Mouse (Mus musculus) heart, embryonic 12.5 days (tissue): ENCODE measurements around the gene Mypop. TPM values are rescaled to one million over a fixed set of nuclear protein-coding genes. Genes with fewer than 3 reads are reported as not detected.
A peak's percentile ranks its signal among the peaks of the same experiment; 100 is the strongest.

Source experiments
- ATAC-seq: fragments of 200-750 bp; cut with Nextera tagmentation; 2 replicates; pipeline ENCODE4 v1.8.0; 2017; ENCODE audit warnings: moderate TSS enrichment, moderate library complexity; ENCODE audit not compliant: insufficient number of reproducible peaks, low FRiP score
- H3K27ac ChIP-seq: fragments of 300-500 bp; sonication (generic); 2 replicates; pipeline ENCODE4 v1.5.1; 2016; ENCODE audit warnings: mild to moderate bottlenecking, moderate library complexity; ENCODE audit not compliant: poor library complexity, severe bottlenecking
- H3K27me3 ChIP-seq: fragments of 300-500 bp; sonication (generic); replicated peaks from 2 replicates; pipeline ENCODE4 v1.6.1; 2016; ENCODE audit warnings: mild to moderate bottlenecking, moderate library complexity
- H3K36me3 ChIP-seq: fragments of 300-500 bp; sonication (generic); 2 replicates; pipeline ENCODE4 v1.6.1; 2016; ENCODE audit warnings: mild to moderate bottlenecking, moderate library complexity
- H3K4me1 ChIP-seq: fragments of 300-500 bp; sonication (generic); replicated peaks from 2 replicates; pipeline ENCODE4 v1.6.1; 2016; ENCODE audit warnings: mild to moderate bottlenecking
- H3K4me2 ChIP-seq: fragments of 300-500 bp; sonication (generic); 2 replicates; pipeline ENCODE4 v1.6.1; 2016; ENCODE audit warnings: mild to moderate bottlenecking, moderate library complexity
- H3K4me3 ChIP-seq: fragments of 300-500 bp; sonication (generic); 2 replicates; pipeline ENCODE4 v1.5.1; 2016; ENCODE audit warnings: mild to moderate bottlenecking
- H3K9ac ChIP-seq: fragments of 300-500 bp; sonication (generic); 2 replicates; pipeline ENCODE4 v1.6.1; 2016; ENCODE audit warnings: mild to moderate bottlenecking, moderate library complexity
- H3K9me3 ChIP-seq: fragments of 300-500 bp; sonication (generic); replicated peaks from 2 replicates; pipeline ENCODE4 v1.6.1; 2016; ENCODE audit warnings: mild to moderate bottlenecking, moderate library complexity
- WGBS: fragments of 180-500 bp; shearing (Covaris S2); methylation state at CpG from one replicate; pipeline ENCODE4 v1.1.7; 2016; 5-methylcytosine and 5-hydroxymethylcytosine counted together
- polyA plus RNA-seq: library from polyadenylated mRNA; unstranded; fragments of >200 nt; fragmentation: Nextera tagmentation; extraction: Ambion mirVana; gene quantifications from 2 replicates; pipeline ENCODE4 v1.2.1, GENCODE M21; 2016

Gene Mypop
- polyA plus RNA-seq, 1 experiment from 2014 or later, result 3.0 TPM

DNA sequence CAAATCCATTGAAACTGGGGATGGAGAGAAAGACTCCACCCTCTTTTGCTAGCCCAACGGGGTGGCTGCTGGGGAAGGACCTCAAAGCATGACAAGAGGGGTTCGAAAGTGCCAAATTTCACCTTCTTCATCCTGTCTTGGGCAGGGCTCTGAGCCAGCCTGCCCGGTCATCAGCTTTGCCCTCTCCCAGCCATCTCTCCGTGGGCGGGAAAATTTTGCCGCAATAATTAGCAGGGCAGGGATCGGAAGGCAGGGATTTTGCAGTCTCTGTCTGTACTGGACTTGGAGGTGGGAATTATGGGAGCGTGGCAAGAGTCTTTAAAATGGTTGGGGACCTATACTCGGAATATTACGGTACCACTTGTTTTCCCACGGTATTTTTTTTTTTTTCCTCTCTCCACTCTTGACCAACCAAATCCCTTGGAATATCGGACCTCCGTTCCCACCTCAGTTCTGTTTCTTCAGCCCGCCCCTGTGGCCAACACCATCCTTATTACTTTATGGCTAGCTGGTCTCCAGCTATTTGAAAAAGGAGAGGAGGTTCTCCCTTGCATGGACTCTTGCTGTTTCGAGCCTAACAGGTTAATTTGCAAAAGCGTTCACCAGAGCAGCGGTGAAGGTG lies 28.8 kb upstream of the Mypop start:
- Histone ChIP-seq H3K4me3 (peak overlapping the region; percentile 12), H3K4me2 (peak overlapping the region; percentile 56), H3K4me1 (peaks cover 25% of the 10 kb centered on the region), H3K9me3 (0 out of 2 replicates have a peak, but pooled peaks cover 2% of the 10 kb centered on the region), H3K9ac (no peak overlapping the region), H3K27me3 (peaks cover 75% of the 10 kb centered on the region), H3K36me3 (no peaks in the 10 kb centered on the region), H3K27ac (no peak overlapping the region)
- 2% methylated on average over 17 of the region's 17 CpGs for WGBS
- no peak for ATAC-seq

DNA sequence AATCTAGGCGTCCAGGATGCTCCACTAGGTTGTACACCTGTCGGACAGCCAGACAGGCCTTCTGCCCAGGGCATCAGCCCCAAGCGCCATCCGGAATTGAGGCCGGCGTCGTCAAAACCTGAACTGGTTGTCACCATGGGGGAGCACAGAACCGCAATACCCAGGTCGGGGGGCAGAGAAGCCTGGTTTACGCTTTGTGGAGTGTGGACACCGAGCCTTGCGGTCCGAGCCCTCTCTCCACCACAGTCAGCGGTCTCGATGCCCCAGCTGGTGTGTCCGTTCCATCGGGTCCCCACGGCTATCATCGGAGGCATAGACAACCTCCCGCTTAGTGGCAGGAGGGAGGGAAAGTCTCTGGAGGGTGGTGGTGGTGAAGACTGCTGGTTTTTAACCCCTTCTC lies 28.2 kb upstream of the Mypop start:
- Histone ChIP-seq H3K27ac (no peak overlapping the region), H3K4me1 (peaks cover 20% of the 10 kb centered on the region), H3K27me3 (peaks cover 75% of the 10 kb centered on the region), H3K9ac (no peak overlapping the region), H3K9me3 (0 out of 2 replicates have a peak, but pooled peaks cover 2% of the 10 kb centered on the region), H3K4me2 (peak overlapping the region; percentile 56), H3K4me3 (peak overlapping the region; percentile 12), H3K36me3 (no peaks in the 10 kb centered on the region)
- no peak for ATAC-seq
- WGBS, result under 1% methylated on average over 20 of the region's 20 CpGs

- WGBS, result under 1% methylated on average over 19 of the region's 19 CpGs
- peak overlapping the region; percentile 56; the same call in 1 of the 2 replicates for H3K4me2 ChIP-seq
- H3K4me3 ChIP-seq, result peak overlapping the region; percentile 12; the same call in 1 of the 2 replicates
- H3K27me3 ChIP-seq, result peaks cover 73% of the 10 kb centered on the region
- H3K4me1 ChIP-seq, result peaks cover 18% of the 10 kb centered on the region
- H3K27ac ChIP-seq, result no peak overlapping the region
- 0 out of 2 replicates have a peak, but pooled peaks cover 2% of the 10 kb centered on the region for H3K9me3 ChIP-seq
- H3K9ac ChIP-seq, result no peak overlapping the region
- H3K36me3 ChIP-seq, result no peaks in the 10 kb centered on the region
- ATAC-seq, result no peak
These were observed 27.7 kb upstream of the Mypop start for GRCm38 (mm10) chr7:18963294-18963843.

DNA sequence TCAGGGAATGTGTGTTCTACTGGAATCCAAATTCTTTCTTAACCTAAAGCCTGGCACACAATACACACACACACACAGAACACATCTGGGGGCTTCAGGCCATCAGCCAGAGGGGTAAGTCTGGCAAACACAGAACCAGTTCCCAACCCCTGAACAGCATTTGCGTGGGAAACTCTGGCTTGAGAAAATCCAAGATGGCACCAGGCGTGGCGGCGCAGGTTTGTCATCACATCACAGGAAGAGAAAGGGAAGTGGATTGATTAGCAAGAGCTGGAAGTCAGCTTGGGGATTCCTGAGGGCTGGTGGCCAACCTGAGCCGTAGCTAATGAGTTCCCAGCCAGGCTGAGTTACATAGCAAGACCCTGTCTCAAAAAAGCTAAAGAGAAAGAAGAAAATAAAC lies 25.7 kb upstream of the Mypop start:
- Histone ChIP-seq H3K9ac (no peak overlapping the region), H3K27me3 (peaks cover 63% of the 10 kb centered on the region)
- 72% methylated on average over 5 of the region's 5 CpGs for WGBS

GRCm38 (mm10) chr7:18967603-18968002 lies 23.4 kb upstream of the Mypop start:
- no peak overlapping the region for H3K27ac ChIP-seq
- 9% methylated on average over 8 of the region's 8 CpGs for WGBS
- H3K4me3 ChIP-seq, result no peak overlapping the region
- H3K27me3 ChIP-seq, result peaks cover 43% of the 10 kb centered on the region
- no peak overlapping the region for H3K9ac ChIP-seq
- H3K36me3 ChIP-seq, result no peaks in the 10 kb centered on the region
- no peak overlapping the region for H3K4me2 ChIP-seq
- H3K4me1 ChIP-seq, result peaks cover 10% of the 10 kb centered on the region
- H3K9me3 ChIP-seq, result 0 out of 2 replicates have a peak, but pooled peaks cover 2% of the 10 kb centered on the region
- no peak for ATAC-seq

More for the DNA sequence above, 25.7 kb upstream of the Mypop start:
- no peak overlapping the region for H3K4me3 ChIP-seq
- ATAC-seq, result no peak
- H3K36me3 ChIP-seq, result no peaks in the 10 kb centered on the region
- peaks cover 15% of the 10 kb centered on the region for H3K4me1 ChIP-seq
- no peak overlapping the region for H3K27ac ChIP-seq
- H3K4me2 ChIP-seq, result no peak overlapping the region
- H3K9me3 ChIP-seq, result 0 out of 2 replicates have a peak, but pooled peaks cover 2% of the 10 kb centered on the region

DNA sequence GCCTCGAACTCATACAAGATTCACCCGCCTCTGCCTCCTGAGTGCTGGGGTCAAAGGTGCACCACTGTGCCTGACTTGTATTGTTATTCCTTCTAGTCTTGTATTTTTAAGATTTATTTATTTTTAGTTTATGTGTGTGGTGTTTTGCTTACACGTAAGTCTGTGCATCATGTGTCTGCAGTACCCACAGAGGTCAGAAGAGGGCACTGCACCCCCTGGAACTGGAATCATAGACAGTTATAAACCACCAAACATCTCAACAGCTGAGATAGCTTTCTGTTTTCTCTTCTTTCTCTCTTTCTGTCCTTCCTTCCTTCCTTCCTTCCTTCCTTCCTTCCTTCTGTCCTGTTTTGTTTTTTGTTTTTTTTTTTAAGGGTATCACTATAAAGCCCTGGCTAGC lies 20.1 kb upstream of the Mypop start:
- Histone ChIP-seq H3K4me2 (no peak overlapping the region), H3K36me3 (no peaks in the 10 kb centered on the region), H3K27ac (no peak overlapping the region), H3K4me3 (no peak overlapping the region), H3K27me3 (peaks cover 11% of the 10 kb centered on the region), H3K9me3 (no peaks in the 10 kb centered on the region), H3K4me1 (no peaks in the 10 kb centered on the region), H3K9ac (no peak overlapping the region)
- ATAC-seq, result no peak
- WGBS, result 81% methylated on average over 3 of the region's 3 CpGs

DNA sequence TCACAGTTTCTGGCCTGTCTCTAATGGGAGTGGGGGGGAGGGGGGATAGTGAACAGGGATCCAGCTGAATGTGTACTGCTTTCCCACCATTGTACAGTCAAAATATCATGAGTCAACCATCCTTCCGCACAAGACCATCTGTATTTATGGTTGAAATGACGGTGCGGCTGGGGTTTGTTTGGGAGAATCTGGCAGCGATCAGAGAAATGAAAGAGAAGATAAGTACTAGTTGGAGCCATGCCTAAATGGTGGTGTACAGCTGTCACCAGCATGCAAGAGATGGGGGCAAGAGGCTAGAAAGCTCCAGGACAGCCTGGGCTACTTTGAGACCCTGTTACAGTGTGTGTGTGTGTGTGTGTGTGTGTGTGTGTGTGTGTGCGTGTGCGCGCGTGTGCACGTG lies 12.7 kb upstream of the Mypop start:
- Histone ChIP-seq H3K9ac (no peak overlapping the region), H3K27me3 (no peaks in the 10 kb centered on the region), H3K4me1 (no peaks in the 10 kb centered on the region), H3K4me2 (no peak overlapping the region), H3K27ac (no peak overlapping the region), H3K36me3 (no peaks in the 10 kb centered on the region), H3K4me3 (no peak overlapping the region), H3K9me3 (no peaks in the 10 kb centered on the region)
- 88% methylated on average over 9 of the region's 9 CpGs for WGBS
- ATAC-seq, result no peak

DNA sequence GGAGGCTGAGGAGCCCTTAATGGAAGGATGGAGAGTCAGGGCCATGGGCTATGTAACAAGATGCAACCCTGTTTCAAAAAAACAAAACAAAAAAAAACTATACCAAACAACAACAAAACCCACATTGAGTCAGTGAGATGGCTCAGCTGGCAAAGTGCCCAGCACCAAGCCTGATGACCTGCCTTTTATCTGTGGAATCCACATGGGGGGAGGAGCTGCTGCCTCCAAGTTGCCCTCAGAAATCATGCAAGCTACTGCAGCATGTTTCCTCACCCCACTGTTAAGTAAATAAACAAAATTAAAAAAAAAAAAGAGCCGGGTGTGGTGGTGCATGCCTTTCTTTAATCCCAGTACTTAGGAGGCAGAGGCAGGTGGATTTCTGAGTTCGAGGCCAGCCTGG lies 4.5 kb upstream of the Mypop start:
- ATAC-seq, result no peak
- 58% methylated on average over 2 of the region's 2 CpGs for WGBS
- H3K27me3 ChIP-seq, result peaks cover 18% of the 10 kb centered on the region
- no peak overlapping the region for H3K4me2 ChIP-seq
- no peaks in the 10 kb centered on the region for H3K9me3 ChIP-seq
- H3K36me3 ChIP-seq, result no peaks in the 10 kb centered on the region
- H3K9ac ChIP-seq, result no peak overlapping the region
- peaks cover 9% of the 10 kb centered on the region for H3K4me1 ChIP-seq
- no peak overlapping the region for H3K4me3 ChIP-seq
- no peak overlapping the region for H3K27ac ChIP-seq

GRCm38 (mm10) chr7:18987100-18987499 lies 3.9 kb upstream of the Mypop start, which contains the start of gene Nanos2:
Nanos2 (plus strand) TSS chr7:18987400.
- Histone ChIP-seq H3K9me3 (no peaks in the 10 kb centered on the region), H3K4me1 (peaks cover 15% of the 10 kb centered on the region), H3K27ac (no peak within 1 kb of the TSS), H3K27me3 (peaks cover 23% of the 10 kb centered on the region), H3K4me3 (no peak within 1 kb of the TSS), H3K9ac (no peak within 1 kb of the TSS), H3K4me2 (no peak within 1 kb of the TSS), H3K36me3 (no peaks in the 10 kb centered on the region)
- no peak for ATAC-seq
- 63% methylated on average over 2 of the region's 2 CpGs for WGBS

GRCm38 (mm10) chr7:18987747-18988146 lies 3.3 kb upstream of the Mypop start:
- Histone ChIP-seq H3K4me1 (peaks cover 18% of the 10 kb centered on the region), H3K27ac (no peak overlapping the region), H3K27me3 (peaks cover 30% of the 10 kb centered on the region), H3K9ac (no peak overlapping the region), H3K9me3 (no peaks in the 10 kb centered on the region), H3K4me3 (no peak overlapping the region), H3K4me2 (no peak overlapping the region), H3K36me3 (no peaks in the 10 kb centered on the region)
- ATAC-seq, result no peak
- 63% methylated on average over 13 of the region's 13 CpGs for WGBS

DNA sequence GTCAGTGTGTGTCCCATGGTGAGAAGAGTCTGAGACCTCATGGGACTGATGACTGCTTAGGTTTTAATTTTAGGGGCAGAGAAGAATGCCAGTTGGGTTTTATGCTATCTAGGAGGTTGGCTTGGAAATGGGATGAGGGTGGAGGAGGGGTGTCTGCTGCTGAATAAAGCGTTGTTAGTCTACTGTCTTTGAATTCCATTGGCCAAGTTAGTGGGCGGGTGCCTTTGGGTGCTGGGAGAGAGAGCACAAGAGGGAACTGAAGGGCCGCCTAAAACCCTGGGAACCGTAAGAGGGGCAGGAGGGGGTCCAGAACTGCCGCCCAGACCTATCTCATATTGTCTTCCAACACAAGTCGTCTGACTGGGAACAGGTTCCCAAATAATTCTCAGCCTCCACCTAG lies 2.3 kb upstream of the Mypop start:
- H3K9ac ChIP-seq, result no peak overlapping the region
- peaks cover 40% of the 10 kb centered on the region for H3K27me3 ChIP-seq
- peaks cover 18% of the 10 kb centered on the region for H3K4me1 ChIP-seq
- H3K27ac ChIP-seq, result no peak overlapping the region
- no peaks in the 10 kb centered on the region for H3K9me3 ChIP-seq
- WGBS, result 59% methylated on average over 6 of the region's 6 CpGs
- H3K4me3 ChIP-seq, result no peak overlapping the region
- no peaks in the 10 kb centered on the region for H3K36me3 ChIP-seq
- no peak overlapping the region for H3K4me2 ChIP-seq
- ATAC-seq, result no peak
